Mouse (Mus musculus) kidney, adult 2 months (tissue): ENCODE results near the gene Gsg1l. TPM values are rescaled to one million over a fixed set of nuclear protein-coding genes. Genes with fewer than 3 reads are reported as not detected.

Experiments
- DNase-seq: peaks from one replicate; pipeline ENCODE4 v3.0.0; 2021
- H3K27ac ChIP-seq: fragments of 200-500 bp; 2 replicates; pipeline ENCODE4 v1.5.1; 2012; ENCODE audit warnings: low read depth, low read length, control low read depth, inconsistent platforms; ENCODE audit not compliant: insufficient read depth
- H3K27me3 ChIP-seq: fragments of 200-500 bp; replicated peaks from 2 replicates; pipeline ENCODE4 v1.6.1; 2012; ENCODE audit warnings: mild to moderate bottlenecking, moderate library complexity, low read length, inconsistent platforms; ENCODE audit not compliant: control insufficient read depth, insufficient read depth
- H3K36me3 ChIP-seq: fragments of 200-500 bp; 2 replicates; pipeline ENCODE4 v1.6.1; 2012; ENCODE audit warnings: mild to moderate bottlenecking, moderate library complexity, low read length, inconsistent platforms; ENCODE audit not compliant: control insufficient read depth, insufficient read depth
- H3K4me1 ChIP-seq: fragments of 200-500 bp; 2 replicates; pipeline ENCODE4 v1.6.1; 2011; ENCODE audit warnings: low read length; ENCODE audit not compliant: control insufficient read depth, insufficient read depth
- H3K4me3 ChIP-seq: fragments of 200-500 bp; 2 replicates; pipeline ENCODE4 v1.5.1; 2011; ENCODE audit warnings: mild to moderate bottlenecking, low read depth, low read length, control low read depth; ENCODE audit not compliant: insufficient read depth
- CTCF ChIP-seq: fragments of 200-500 bp; conservative IDR thresholded peaks from 2 replicates; pipeline ENCODE4 v1.5.1; 2011; ENCODE audit warnings: low read depth, mild to moderate bottlenecking, control low read depth, low read length, moderate library complexity, mixed read lengths; ENCODE audit not compliant: insufficient read depth, insufficient read length
- POLR2A ChIP-seq: fragments of 200-500 bp; IDR thresholded peaks from one replicate; pipeline ENCODE4 v1.6.1; 2011; ENCODE audit warnings: low read depth, low read length, control low read depth
- WGBS: fragments of 180-500 bp; shearing (Covaris S2); methylation state at CpG from one replicate; pipeline ENCODE4 v1.1.7; 2018; 5-methylcytosine and 5-hydroxymethylcytosine counted together
- polyA plus RNA-seq: library from polyadenylated mRNA; depleted of rRNA; stranded (reverse); fragments of >200 nt; gene quantifications from 2 replicates; pipeline ENCODE4 v1.2.3, GENCODE M21; 2012

The Gsg1l gene
- polyA plus RNA-seq, 1 experiment = 0.33 TPM

- TF ChIP-seq POLR2A (no peak), CTCF (no peak)
- 96% methylated on average over 4 of the region's 4 CpGs for WGBS
- Histone ChIP-seq H3K36me3 (no peaks in the 10 kb centered on the region), H3K27ac (no peak overlapping the region), H3K4me3 (no peak overlapping the region), H3K27me3 (no peaks in the 10 kb centered on the region), H3K4me1 (no peaks in the 10 kb centered on the region)
- no peak for DNase-seq
Measured at GRCm38 (mm10) chr7:126017455-126017854, 64.8 kb downstream of the Gsg1l start.

- H3K27me3 ChIP-seq = no peaks in the 10 kb centered on the region
- no peaks in the 10 kb centered on the region for H3K36me3 ChIP-seq
- WGBS = 47% methylated on average over 11 of the region's 11 CpGs
- H3K27ac ChIP-seq = no peak overlapping the region
- DNase-seq = no peak
- no peak overlapping the region for H3K4me3 ChIP-seq
- H3K4me1 ChIP-seq = no peaks in the 10 kb centered on the region
- TF ChIP-seq CTCF = no peak
- no peak for TF ChIP-seq POLR2A
Measured at GRCm38 (mm10) chr7:126012325-126013021, 69.7 kb downstream of the Gsg1l start.

- no peaks in the 10 kb centered on the region for H3K36me3 ChIP-seq
- H3K27me3 ChIP-seq = no peaks in the 10 kb centered on the region
- DNase-seq = no peak
- WGBS = 76% methylated on average over 7 of the region's 7 CpGs
- H3K27ac ChIP-seq = no peak overlapping the region
- no peaks in the 10 kb centered on the region for H3K4me1 ChIP-seq
- H3K4me3 ChIP-seq = no peak overlapping the region
- TF ChIP-seq CTCF (no peak), POLR2A (no peak)
Measured at GRCm38 (mm10) chr7:126008789-126009148, 73.4 kb downstream of the Gsg1l start.

DNA sequence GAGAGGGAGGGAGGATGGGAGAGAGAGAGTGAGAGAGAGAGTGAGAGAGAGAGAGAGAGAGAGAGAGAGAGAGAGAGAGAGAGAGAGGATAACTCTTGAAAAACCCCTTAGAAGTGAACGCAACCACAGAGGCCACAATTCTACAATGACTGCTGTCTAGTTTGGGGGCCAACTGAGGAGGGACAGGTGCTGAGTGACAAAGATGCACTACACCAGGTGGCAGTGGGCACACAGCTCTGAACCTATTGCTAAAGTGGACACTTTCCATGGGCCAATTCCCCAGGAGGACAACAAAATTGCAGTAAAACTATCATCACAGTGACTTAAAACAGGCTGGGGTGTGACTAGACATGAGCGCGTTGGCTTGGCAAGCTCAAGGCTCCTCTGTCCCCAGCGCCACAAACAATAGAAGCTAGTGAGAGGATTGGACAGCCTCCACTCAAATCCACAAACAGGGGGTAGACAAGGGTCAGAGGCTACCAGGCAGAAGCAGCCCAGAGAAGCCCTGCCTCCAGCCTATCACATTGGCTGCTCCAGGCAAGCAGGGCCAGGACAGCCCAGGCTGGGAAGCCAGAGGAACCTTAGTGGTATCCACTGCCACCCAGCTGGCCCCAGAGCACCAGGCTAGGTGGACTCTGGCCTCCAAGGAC, 73.9 kb downstream of the Gsg1l start:
- no peak overlapping the region for H3K27ac ChIP-seq
- H3K36me3 ChIP-seq = no peaks in the 10 kb centered on the region
- no peaks in the 10 kb centered on the region for H3K27me3 ChIP-seq
- 90% methylated on average over 4 of the region's 4 CpGs for WGBS
- no peak for DNase-seq
- no peak overlapping the region for H3K4me3 ChIP-seq
- TF ChIP-seq CTCF (no peak), POLR2A (no peak)
- H3K4me1 ChIP-seq = no peaks in the 10 kb centered on the region

GRCm38 (mm10) chr7:126007132-126007910, 74.9 kb downstream of the Gsg1l start:
- Histone ChIP-seq H3K4me1 (no peaks in the 10 kb centered on the region), H3K4me3 (no peak overlapping the region), H3K36me3 (no peaks in the 10 kb centered on the region), H3K27ac (no peak overlapping the region), H3K27me3 (no peaks in the 10 kb centered on the region)
- no peak for TF ChIP-seq POLR2A
- TF ChIP-seq CTCF = no peak
- DNase-seq = no peak
- 66% methylated on average over 10 of the region's 10 CpGs for WGBS

GRCm38 (mm10) chr7:126005274-126005673, 76.9 kb downstream of the Gsg1l start:
- TF ChIP-seq POLR2A (no peak), CTCF (no peak)
- Histone ChIP-seq H3K4me1 (no peaks in the 10 kb centered on the region), H3K4me3 (no peak overlapping the region), H3K36me3 (no peaks in the 10 kb centered on the region), H3K27ac (no peak overlapping the region), H3K27me3 (no peaks in the 10 kb centered on the region)
- WGBS = 60% methylated on average over 5 of the region's 5 CpGs
- no peak for DNase-seq

GRCm38 (mm10) chr7:126001683-126002082, 80.5 kb downstream of the Gsg1l start:
- WGBS = 40% methylated on average over 5 of the region's 5 CpGs
- TF ChIP-seq POLR2A (no peak), CTCF (no peak)
- Histone ChIP-seq H3K27ac (no peak overlapping the region), H3K4me3 (no peak overlapping the region), H3K27me3 (no peaks in the 10 kb centered on the region), H3K36me3 (no peaks in the 10 kb centered on the region), H3K4me1 (no peaks in the 10 kb centered on the region)
- DNase-seq = no peak
